Mouse (Mus musculus) lung, adult 18-20 months (tissue): Measurements from ENCODE around the gene Foxd3.
"Not testable (repeated sequence)": the region's sequence is repeated elsewhere in the genome, so short reads cannot be mapped to it uniquely, and the experiment has no call there.

Source experiments
- DNase-seq, 2 experiments: peaks; one replicate each; pipeline ENCODE4 v3.0.0; 2022; ENCODE audit warnings: mixed read lengths in 2 of 2

The Foxd3 gene

DNA sequence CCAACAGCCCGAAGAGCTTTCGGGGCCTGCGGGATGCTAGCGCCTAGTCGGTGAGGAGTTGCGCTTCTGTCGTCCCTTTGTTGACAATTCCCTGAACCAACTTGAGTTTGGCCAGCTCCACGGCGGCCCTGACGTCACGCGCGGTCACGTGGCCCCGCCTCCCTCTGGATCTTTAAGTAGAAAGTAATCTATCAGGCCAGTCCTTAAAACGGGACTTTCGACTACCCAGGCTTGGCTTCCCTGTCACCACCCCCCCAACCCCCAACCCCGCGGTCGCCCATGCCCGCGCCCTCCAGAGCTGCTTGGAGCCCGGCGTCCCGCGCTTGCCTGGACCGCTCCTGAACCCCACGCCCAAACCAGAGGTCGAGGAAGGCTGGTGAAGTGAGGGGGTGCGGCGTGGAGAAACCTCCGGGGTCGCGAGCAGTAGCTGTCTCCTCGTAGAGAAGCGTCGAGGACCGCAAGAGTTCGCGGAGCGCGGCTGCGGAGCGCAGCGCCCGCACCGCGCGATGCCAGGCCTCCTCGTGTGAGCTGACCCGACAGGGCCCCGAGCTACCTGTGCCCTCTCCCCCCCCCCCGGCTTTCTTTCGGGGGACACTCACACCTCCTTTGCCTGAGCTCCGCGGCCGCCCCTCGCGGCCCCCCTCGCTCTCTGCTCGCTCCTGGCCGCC lies at the start of gene Foxd3:
TSS of gene Foxd3 (plus strand) at position 363 of the 668 bp plus-strand sequence.
- DNase-seq = no peak

DNA sequence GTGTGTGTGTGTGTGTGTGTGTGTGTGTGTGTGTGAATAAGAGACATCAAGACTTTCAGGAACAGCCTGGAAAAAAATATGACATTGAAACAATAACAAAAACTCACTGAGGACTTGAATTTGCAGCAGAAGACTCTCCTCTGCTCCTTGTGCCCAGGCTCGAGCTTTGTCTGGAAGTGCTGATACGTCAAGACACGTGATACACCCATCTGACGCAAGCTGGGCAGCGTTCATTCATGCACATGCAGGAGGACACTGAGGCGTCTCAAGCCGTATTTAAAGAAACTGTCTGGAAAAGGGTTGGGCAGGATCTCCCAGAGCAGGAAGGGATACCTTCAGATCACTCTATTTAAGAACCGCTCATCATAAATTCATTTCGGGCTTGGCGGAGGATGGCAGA lies 43.9 kb upstream of the Foxd3 start:
- no peak for DNase-seq

DNA sequence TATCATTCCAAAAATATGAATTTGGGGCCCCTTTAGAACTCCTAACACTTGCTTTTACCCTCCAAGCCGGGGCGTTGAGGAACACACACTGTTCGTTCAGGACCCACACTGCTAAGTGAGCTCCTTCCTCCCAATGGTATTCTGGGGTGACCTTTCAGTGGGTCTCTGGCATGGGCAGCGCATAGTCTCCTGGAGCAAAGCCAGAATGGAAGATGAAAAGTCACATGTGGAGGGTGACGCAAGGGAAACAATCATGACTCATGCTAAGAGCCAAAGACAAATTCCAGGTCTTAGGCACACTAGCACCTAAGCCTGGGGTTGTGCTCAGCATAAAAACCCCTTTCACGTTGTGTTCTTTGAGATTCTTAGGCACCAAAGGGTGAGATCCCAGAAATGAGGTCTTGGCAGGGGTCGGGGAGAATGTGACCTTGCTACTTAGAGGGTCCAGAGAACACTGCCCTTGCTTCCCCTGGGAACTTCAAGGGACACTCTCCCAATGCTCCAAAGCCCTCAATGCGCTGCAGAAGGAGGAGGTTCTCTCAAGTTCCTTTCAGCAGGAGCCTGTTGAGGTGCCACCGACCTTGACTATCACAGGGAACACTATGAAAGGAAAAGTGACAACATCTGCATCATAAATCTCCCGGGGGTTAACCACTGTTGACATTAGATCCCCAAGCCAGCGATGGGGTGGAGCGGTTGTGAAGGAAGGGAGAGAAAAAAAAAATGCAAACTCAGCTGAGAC lies 43.3 kb upstream of the Foxd3 start:
- DNase-seq = no peak

DNA sequence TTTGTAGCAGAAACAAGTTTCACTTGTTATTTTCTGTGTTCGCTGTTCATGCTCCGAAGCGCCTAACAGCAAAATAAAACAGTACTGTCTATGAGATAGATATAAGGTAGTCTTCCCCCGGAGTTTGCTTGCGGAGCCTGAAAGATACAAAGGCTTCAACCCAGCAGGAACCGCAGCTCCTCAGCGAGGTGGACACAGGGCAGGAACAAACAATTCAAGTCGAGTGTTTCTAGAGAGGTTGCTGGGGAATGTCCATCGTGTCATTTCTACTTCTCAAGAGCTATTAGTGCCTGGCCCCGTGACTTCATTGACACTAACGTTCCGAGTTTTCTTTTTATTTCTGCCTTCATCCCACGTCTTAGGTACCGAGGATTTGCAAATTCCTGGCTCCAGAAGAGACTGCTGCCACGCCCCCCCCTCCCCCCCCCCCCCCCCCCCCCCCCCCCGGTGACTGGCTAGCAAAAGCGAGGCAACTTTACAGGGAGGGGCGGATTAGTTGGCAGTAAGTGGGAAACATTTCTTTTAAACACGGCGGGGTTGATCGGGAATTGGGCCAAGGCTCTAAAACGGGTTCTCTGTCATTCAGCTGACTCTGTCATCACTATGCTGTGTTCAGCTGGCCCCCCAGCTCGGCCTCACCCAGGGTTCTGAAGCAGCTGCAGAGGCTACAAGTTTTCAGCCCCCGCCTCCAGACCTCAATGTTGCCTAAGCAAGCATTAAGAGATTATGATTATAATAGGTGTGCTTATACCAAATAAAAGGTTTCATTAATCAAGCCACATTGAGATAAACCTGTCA lies 29.9 kb upstream of the Foxd3 start:
- DNase-seq = peak in 1 of 2 experiments; percentile 25

DNA sequence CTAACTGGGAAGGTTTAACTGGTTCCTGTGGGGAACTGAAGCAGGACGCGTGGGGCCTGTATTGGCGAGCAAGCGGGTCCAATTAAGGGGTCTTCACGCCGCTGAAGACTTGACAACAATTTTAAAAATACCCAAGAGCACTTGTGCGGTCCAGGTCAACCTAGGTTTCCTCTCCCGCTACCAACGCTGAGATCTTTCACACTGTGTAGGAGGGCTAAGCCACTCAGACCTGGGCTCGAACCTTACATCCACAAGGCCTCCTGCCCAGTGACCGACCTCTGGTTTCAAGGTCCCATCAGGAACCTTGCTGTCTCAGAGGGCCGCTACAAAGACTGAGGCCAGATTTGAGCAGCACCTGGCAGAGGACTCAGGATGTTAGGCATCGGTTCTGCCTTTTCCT lies 29.0 kb upstream of the Foxd3 start:
- DNase-seq = no peak

DNA sequence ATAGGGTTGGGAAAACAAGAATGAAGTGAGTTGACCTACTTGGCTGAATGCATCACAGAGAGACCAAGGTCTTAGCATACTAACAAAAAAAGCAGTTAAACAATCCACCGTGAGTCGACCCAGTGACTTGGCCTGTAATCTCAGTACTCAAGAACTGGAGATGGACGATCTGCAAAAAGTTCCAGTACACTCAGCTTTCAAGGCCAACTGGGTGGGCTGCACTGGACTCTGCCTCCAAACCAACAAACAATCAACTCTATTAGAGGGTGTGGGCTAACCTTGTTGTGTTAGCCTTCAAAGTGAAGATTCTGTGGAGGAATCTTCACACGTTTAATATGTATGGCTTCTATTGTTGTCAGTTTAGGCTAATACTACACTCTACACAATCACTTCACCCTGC lies 20.1 kb upstream of the Foxd3 start:
- no peak for DNase-seq

DNA sequence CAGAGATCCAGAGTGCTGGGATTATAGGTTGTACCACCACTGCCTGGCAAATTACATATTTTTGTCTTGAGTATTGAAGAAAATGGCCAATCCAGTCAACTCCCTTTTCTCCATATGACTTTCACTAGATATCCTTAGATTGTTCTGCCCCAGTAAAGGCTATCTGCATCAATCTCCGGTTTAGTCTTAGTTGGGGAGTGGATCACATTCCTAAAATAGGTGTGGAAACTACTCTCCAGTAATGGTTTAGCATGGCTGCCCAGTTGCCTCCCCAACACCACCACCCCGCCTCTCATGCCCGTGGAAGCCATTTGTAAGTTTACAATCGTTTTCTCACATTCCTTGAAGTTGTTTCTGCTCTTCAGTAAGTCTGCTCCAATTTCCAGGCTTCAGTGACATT lies 19.4 kb upstream of the Foxd3 start:
- no peak for DNase-seq

DNA sequence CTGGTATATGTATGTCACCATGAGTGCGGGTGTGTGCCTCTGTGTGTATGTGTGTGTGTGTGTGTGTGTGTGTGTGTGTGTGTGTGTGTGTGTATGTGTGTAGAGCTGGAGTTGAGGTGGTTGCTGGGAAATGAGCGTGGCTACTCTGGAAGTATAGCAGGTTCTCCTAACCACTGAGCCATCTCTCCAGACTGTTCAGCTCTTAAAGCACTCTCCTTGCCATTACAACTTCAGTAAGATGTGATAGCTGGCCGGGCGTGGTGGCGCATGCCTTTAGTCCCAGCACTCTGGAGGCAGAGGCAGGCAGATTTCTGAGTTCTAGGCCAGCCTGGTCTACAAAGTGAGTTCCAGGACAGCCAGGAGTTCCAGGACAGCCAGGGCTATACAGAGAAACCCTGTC lies 15.5 kb upstream of the Foxd3 start:
- not testable (repeated sequence) for DNase-seq

DNA sequence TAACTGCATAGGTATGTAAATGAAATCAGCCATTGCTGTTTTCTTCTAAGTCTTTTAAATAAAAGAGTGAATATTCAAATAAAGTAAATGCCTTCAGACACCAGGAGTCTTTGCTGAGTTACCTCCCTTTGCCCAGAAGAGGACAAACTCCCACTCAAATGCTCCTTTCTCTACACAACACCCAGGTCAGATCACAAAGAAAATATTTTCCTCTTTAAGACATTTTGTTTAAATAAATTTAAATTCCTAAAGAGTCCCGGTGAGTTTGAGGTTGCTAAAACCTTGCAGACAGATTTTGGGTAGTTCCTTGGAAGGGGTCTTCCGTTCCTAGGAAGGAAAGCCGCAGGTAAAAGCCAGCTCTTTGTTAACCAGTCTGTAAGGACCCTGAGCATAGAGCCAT lies 14.2 kb upstream of the Foxd3 start:
- DNase-seq = no peak

DNA sequence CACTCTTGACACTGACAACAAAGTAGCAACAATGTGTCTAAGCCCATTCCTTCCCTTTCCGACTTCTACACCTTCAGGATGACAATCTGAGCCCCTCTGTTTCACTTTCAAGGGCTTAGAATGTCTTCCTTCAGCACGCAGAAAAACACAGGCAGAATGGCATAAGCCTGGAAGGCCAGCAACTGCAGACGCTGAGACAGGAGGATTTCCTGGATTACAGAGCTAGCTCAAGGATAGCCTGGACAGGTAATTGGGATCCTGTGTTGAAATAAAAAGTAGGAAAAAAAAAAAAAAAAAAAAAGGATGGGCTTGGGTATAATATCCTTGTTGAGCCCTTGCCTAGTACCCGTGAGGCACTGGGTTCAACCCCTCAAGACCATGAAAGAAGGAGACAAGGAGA lies 10.5 kb upstream of the Foxd3 start:
- DNase-seq = no peak

DNA sequence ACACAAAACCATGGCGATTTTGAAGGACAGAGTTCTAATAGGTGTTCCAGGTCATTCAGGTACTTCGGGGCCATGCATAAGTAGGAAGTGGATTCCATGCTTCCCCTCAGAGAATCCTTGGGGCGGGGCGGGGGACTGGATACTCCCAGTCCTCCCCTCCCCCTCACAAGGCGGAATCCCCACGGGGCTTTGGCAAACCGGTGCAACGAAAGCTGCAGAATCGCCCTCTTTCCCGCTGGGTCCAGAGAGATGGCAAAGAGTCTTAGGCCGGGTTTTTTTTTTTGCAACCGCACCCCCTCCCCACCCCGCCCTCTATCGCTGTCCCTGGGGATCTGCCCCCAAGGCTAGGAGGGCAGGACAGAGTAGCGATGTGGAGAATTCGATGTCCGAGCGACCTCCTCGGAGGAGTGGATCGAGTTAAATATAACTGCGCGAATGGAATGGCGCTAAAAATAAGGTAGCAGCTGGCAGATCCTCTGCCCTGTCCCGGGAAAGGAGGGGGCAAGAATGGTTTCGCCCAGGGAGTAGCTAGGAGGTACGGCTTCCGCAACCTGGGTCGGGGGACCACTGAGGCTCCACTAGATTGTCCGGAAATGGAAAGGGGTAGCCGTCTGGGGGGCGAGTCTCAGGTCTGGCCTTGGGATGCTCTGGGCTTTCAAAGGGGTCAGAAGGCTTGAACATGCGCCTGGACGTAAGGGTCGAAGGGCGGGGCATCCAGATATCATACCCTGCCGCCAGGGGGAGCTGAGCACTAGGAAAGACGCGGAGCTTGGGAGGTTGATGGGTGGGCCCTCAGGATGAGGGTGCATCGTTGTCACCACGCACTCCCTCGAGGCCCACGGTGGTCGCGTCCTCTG lies 5.8 kb upstream of the Foxd3 start:
- DNase-seq = no peak

DNA sequence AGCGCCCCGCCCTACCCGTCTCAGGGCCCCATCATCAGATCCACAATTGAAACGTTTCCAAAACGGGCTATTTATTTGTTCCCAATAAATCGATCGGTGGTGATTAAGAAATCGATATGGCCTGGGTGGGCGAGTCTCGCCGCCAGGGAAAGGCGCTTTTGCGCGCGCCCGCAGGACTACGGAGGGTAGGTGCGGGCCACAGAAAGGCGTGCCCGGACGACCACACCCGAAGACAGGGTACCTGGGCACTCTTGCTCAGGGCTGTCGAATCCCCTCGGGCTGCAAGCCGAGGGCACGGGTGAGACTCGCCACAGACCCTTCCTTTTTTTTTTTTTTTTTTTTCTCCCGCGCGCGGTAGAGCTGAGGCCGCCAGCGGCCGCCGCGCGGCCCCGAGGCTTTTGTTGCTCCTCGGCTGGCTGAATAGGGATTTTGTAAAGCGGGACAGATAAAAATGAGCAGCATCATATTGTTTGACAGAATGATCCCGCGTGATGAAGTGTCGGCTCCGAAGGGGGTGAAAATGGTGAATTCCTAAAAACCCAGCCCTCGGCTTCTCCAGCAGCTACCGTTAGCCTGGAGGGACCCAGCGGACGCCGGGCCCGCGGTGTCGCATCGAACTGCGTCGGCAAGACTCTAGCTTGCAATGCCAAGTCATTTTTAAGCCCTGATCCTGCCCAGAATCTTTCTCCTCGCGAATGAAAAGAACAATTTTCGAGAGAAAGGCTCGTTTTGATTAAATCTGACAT lies 5.0 kb upstream of the Foxd3 start:
- no peak for DNase-seq

DNA sequence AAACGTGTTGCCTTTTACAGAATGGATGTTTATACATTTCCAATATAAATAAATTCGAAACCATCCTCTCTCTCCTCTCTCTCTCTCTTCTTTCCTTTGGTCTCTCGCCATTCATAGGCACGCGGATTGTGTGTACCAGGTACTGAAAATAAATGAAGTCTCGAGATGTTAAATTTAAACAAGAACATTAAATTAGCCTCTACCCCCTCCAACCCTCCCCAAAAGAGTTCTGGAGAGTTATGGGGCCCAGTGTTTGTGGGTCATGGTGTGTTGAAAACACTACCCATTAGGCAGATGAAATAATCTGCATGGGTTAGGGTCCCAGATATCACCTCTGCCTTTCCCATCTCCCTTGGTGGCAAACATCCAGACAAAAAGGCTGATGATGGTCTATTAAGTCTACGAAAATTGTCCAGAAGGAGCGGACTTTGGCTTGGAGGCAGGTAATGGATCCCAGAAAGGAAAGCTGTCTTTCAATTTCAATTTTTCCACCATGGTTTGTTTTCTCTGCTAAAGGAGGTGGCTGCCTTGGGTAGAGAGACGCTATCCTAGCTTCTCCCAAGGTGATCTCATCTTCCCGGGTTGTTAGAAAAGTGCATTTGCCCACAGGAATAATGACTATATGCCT lies 4.2 kb upstream of the Foxd3 start:
- no peak for DNase-seq

DNA sequence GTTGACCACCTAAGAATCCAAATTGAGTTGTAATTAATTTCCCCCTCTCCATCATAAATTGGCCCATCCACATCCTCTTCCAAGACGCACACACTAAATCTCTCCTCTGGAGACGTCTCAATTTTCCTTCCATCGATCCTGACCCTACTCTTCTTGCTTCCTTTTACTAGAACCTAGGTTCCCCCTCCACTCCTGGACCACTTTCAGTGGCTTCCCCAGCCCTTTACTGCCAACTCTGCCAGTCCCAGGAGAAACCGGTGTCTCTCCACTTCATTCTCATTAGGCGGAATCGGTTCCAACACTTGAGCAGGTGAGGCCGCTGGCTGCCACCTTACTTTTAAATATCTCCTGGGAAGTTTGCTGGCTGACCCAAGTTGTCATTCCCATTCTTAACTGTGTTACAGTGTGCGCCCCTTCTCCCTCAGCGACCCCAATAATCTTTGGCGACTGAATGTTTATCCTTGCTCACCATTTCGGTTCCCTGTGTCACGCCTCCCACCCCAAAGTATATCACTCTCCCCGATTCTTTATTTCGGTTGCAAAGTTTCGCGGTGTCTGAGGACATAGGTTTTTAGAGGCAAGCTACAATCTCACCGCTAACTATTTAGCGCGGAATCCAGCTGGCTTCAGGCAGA lies 3.4 kb upstream of the Foxd3 start:
- DNase-seq = no peak

DNA sequence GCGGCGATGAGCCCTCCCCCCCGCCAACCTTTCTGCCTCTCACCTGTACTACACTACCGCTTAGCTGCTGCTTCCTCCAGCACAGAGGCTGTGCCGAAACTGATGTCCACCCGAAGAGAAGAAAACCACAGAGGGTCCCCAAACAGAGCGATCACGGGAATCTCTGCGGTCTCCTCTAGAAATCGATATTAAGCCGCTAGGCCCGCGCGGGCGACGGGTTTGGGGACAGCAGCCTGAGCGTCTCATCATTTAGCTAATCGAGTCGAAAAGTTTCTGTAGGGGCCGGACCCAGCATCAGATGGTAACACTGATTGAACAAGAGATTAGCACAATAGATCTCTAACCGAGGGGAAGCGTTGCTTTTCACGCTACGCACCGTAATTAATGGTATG lies 2.9 kb upstream of the Foxd3 start:
- DNase-seq = no peak

DNA sequence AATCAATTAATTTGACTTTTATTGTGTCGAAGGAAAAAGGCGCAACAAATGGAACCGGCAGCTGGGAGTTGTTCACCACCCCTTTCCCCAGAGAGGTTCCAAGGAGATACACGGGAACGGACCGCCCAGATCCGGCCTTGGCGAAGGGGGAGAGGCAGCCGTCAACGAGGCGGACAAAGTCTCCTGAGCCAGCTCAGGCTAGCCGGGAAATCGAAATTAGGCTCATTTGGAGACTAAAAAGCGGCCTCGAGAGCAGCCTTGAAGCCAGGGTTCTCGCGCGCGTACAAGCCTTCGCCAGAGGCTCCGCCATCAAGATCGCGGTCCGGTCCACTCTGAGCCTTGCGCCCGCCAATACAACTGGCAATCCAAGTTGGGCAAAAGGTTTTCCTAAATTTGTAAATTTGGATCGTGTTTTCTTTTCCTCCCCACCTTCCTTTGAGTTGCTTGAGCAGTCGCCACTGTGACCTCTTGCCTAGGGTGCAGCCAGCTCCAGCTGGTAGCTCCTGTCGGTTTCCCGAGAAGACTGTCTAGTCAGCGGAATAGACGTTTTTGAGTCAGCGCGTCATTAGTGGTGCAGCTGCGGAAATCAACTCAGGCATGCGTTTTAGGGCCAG lies 2.4 kb upstream of the Foxd3 start:
- no peak for DNase-seq

DNA sequence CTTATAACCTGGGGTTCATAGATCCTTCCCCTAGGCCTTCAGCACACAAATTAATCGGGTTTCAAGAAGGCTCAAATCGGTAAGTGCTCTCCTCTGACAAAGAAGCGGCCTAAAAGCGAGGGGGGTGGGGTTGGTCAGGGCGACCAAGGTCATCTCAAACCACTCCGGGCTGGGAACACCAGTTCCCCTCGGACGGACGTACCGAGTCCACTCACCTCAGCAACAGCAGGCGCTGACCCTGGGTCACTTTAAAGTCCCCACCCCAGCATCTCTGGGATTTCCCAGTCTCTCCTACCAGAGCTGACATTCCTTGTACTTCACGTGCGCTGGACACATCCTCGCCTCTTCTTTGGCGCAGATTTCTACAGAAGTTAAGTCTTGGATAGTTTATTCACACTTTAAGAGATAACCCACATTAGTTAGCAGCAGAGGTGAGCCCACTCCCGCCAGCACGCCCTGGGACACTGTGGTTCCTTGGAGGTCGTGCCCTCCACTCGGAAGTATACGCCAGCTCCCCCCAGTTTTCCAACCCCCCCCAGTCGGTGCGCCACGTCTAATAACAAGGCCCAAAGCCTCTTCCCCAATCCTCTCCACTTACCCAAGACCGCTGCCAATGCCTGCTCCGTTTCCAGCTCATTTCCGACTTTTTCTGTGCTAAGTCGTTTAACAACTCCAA lies 1.3 kb upstream of the Foxd3 start:
- DNase-seq = no peak

DNA sequence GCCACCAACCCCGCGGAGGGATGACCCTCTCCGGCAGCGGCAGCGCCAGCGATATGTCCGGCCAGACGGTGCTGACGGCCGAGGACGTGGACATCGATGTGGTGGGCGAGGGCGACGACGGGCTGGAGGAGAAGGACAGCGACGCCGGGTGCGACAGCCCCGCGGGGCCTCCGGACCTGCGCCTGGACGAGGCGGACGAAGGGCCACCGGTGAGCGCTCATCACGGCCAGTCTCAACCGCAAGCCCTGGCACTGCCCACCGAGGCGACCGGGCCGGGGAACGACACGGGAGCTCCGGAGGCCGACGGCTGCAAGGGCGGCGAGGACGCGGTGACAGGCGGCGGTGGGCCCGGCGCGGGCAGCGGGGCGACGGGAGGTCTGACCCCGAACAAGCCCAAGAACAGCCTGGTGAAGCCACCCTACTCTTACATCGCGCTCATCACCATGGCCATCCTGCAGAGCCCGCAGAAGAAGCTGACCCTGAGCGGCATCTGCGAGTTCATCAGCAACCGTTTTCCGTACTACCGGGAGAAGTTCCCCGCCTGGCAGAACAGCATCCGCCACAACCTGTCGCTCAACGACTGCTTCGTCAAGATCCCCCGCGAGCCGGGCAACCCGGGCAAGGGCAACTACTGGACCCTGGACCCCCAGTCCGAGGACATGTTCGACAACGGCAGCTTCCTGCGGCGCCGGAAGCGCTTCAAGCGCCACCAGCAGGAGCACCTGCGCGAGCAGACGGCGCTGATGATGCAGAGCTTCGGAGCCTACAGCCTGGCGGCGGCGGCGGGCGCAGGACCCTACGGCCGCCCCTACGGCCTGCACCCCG lies 718 bp downstream of the Foxd3 start:
- no peak for DNase-seq

DNA sequence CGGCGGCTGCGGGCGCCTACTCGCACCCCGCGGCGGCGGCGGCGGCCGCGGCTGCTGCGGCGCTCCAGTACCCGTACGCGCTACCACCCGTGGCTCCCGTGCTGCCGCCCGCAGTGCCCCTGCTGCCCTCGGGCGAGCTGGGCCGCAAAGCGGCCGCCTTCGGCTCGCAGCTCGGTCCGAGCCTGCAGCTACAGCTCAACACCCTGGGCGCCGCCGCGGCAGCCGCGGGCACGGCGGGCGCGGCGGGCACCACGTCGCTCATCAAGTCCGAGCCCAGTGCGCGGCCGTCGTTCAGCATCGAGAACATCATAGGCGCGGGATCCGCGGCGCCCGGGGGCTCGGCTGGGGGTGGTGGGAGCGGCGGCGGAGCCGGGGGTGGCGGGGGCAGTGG lies 1.3 kb downstream of the Foxd3 start:
- DNase-seq = no peak
